Comparison of ENCODE assay signal across 8 mouse cellular contexts in genomic region chr17:46433627-46434026, GRCm38 (mm10). TPM values are rescaled to one million over a fixed set of nuclear protein-coding genes. Genes with fewer than 3 reads are reported as not detected.
DNase-seq lines count a peak whose midpoint lies in the region; ATAC-seq lines count a peak whose summit lies in the region.

No protein-coding gene starts in this region.

- peak overlapping the region; percentile 42 for H3K4me3 ChIP-seq in limb, embryonic 10.5 days
- 0 out of 2 replicates have a peak overlapping the region, but pooled peaks have one; percentile 1 for H3K4me3 ChIP-seq in neural tube, embryonic 15.5 days (replicated peaks)

- H3K27me3 ChIP-seq in limb, embryonic 10.5 days (ENCODE audit: low read depth, poor library complexity, severe bottlenecking): peaks cover 85% of the 10 kb centered on the region
- H3K27me3 ChIP-seq in neural tube, embryonic 15.5 days (replicated peaks): 0 out of 2 replicates have a peak, but pooled peaks cover 6% of the 10 kb centered on the region

- peak overlapping the region; percentile 38 for H3K4me2 ChIP-seq in neural tube, embryonic 15.5 days

- no peak overlapping the region for H3K9ac ChIP-seq in neural tube, embryonic 15.5 days (replicated peaks)

- H3K27ac ChIP-seq in limb, embryonic 10.5 days: no peak overlapping the region
- H3K27ac ChIP-seq in neural tube, embryonic 15.5 days (replicated peaks): no peak overlapping the region

- no peak for ATAC-seq in neural tube, embryonic 15.5 days (ENCODE audit: low FRiP score)

- no peaks in the 10 kb centered on the region for H3K9me3 ChIP-seq in limb, embryonic 10.5 days (replicated peaks)
- no peaks in the 10 kb centered on the region for H3K9me3 ChIP-seq in neural tube, embryonic 15.5 days (replicated peaks)

- DNase-seq in B cell, adult 2 months: peak; percentile 46 to 51
- peak; percentile 67 for DNase-seq in adrenal gland, adult 2 months
- peak; percentile 43 for DNase-seq in heart, postnatal 4 days
- no peak for DNase-seq in limb, embryonic 10.5 days (ENCODE audit: low spot score)
- no peak for DNase-seq in layer of hippocampus, adult 18-20 months (ENCODE audit: low spot score in 2 of 2)
- DNase-seq in spleen, postnatal 14 days (ENCODE audit: low spot score in 2 of 2): no peak
- no peak for DNase-seq in layer of hippocampus, adult 9-11 months

- WGBS in limb, embryonic 10.5 days: 5% methylated on average over 17 of the region's 17 CpGs
- WGBS in neural tube, embryonic 15.5 days: 2% methylated on average over 17 of the region's 17 CpGs

- no peaks in the 10 kb centered on the region for H3K36me3 ChIP-seq in limb, embryonic 10.5 days
- H3K36me3 ChIP-seq in neural tube, embryonic 15.5 days: no peaks in the 10 kb centered on the region

- peaks cover 21% of the 10 kb centered on the region for H3K4me1 ChIP-seq in limb, embryonic 10.5 days
- peaks cover 11% of the 10 kb centered on the region for H3K4me1 ChIP-seq in neural tube, embryonic 15.5 days

RNA-seq across cellular contexts. Expression of gene Slc22a7, which starts 4.6 kb away (rescaled TPM):
- total RNA-seq in adrenal gland, adult 2 months (2021): under 1 TPM in 1 of 2 experiments, not detected in 1; 0.37 TPM
- polyA plus RNA-seq in adrenal gland, adult 2 months (2012; rRNA removed): 0.06 TPM in 1 of 2 replicates, not detected in the other
- total RNA-seq in heart, postnatal 4 days (2021): not detected
- polyA plus RNA-seq in limb, embryonic 10.5 days (2016; fragmentation: Nextera tagmentation; extraction: Ambion mirVana): not detected in 2 replicates
- polyA plus RNA-seq in neural tube, embryonic 15.5 days (2015; fragmentation: Nextera tagmentation; extraction: Ambion mirVana): 1.3 TPM in 1 of 2 replicates, not detected in the other
- under 1 TPM in 1 of 2 experiments, not detected in 1; 0.43 TPM for total RNA-seq in layer of hippocampus, adult 18-20 months (2021)

RNA-seq across cellular contexts. Expression of gene Crip3, which starts 4.9 kb away (rescaled TPM):
- total RNA-seq in adrenal gland, adult 2 months (2021): under 1 TPM; 0.38 to 0.69 TPM
- polyA plus RNA-seq in adrenal gland, adult 2 months (2012; rRNA removed): 0.82 and 1.4 TPM in 2 replicates
- total RNA-seq in heart, postnatal 4 days (2021): under 1 TPM; 0.36 to 0.52 TPM
- polyA plus RNA-seq in limb, embryonic 10.5 days (2016; fragmentation: Nextera tagmentation; extraction: Ambion mirVana): 0.21 and 0.44 TPM in 2 replicates
- 2.7 and 43.4 TPM in 2 replicates for polyA plus RNA-seq in neural tube, embryonic 15.5 days (2015; fragmentation: Nextera tagmentation; extraction: Ambion mirVana)
- total RNA-seq in layer of hippocampus, adult 18-20 months (2021): 1 to 10 TPM; 4.7 to 4.8 TPM

RNA-seq across cellular contexts. Expression of gene Zfp318, which starts 50.1 kb away (rescaled TPM):
- 10 to 100 TPM; 22.0 to 28.5 TPM for total RNA-seq in adrenal gland, adult 2 months (2021)
- polyA plus RNA-seq in adrenal gland, adult 2 months (2012; rRNA removed): 9.3 TPM in 2 replicates
- total RNA-seq in heart, postnatal 4 days (2021): 10 to 100 TPM; 24.2 to 25.8 TPM
- 7.9 and 9.4 TPM in 2 replicates for polyA plus RNA-seq in limb, embryonic 10.5 days (2016; fragmentation: Nextera tagmentation; extraction: Ambion mirVana)
- 19.0 and 19.9 TPM in 2 replicates for polyA plus RNA-seq in neural tube, embryonic 15.5 days (2015; fragmentation: Nextera tagmentation; extraction: Ambion mirVana)
- 10 to 100 TPM; 46.3 to 53.0 TPM for total RNA-seq in layer of hippocampus, adult 18-20 months (2021)

RNA-seq across cellular contexts. Expression of gene Ttbk1, which starts 53.8 kb away (rescaled TPM):
- total RNA-seq in adrenal gland, adult 2 months (2021): under 1 TPM; 0.52 to 0.69 TPM
- 0.53 and 0.70 TPM in 2 replicates for polyA plus RNA-seq in adrenal gland, adult 2 months (2012; rRNA removed)
- total RNA-seq in heart, postnatal 4 days (2021): under 1 TPM; 0.33 to 0.45 TPM
- 0.09 and 0.34 TPM in 2 replicates for polyA plus RNA-seq in limb, embryonic 10.5 days (2016; fragmentation: Nextera tagmentation; extraction: Ambion mirVana)
- 5.5 and 7.8 TPM in 2 replicates for polyA plus RNA-seq in neural tube, embryonic 15.5 days (2015; fragmentation: Nextera tagmentation; extraction: Ambion mirVana)
- 100 to 1,000 TPM; 117 to 120 TPM for total RNA-seq in layer of hippocampus, adult 18-20 months (2021)

Comparison
In these comparisons a context has a peak if more than half of its experiments do, and no peak if none do; other contexts are left out.
1. DNase-seq: peak in B cell, adult 2 months (2 of 2), adrenal gland, adult 2 months (single experiment) and heart, postnatal 4 days (single experiment); none in limb, embryonic 10.5 days (single experiment), layer of hippocampus, adult 18-20 months (0 of 2), spleen, postnatal 14 days (0 of 2) and layer of hippocampus, adult 9-11 months (single experiment).